Mouse (Mus musculus) embryonic stem cell, embryonic (primary cell): ENCODE data around the gene Usp7.

Experiments used
- CTCF ChIA-PET, 4 experiments: fragments of 300-600 bp in 2 of 4; fragments of 350-600 bp in 2 of 4; sonication (Branson Sonifier 250); formaldehyde crosslinking; loops; one replicate each; lab custom pipeline; 2022; ENCODE audit warnings: inconsistent platforms in 2 of 4; lab: Charles Lee
- POLR2A ChIA-PET, 4 experiments: fragments of 300-600 bp in 2 of 4; fragments of 350-600 bp in 2 of 4; sonication (Branson Sonifier 250); formaldehyde crosslinking; loops; one replicate each; lab custom pipeline; 2022; ENCODE audit warnings: antibody characterized with exemption in 4 of 4, inconsistent platforms in 1 of 4; lab: Charles Lee

The Usp7 gene

DNA sequence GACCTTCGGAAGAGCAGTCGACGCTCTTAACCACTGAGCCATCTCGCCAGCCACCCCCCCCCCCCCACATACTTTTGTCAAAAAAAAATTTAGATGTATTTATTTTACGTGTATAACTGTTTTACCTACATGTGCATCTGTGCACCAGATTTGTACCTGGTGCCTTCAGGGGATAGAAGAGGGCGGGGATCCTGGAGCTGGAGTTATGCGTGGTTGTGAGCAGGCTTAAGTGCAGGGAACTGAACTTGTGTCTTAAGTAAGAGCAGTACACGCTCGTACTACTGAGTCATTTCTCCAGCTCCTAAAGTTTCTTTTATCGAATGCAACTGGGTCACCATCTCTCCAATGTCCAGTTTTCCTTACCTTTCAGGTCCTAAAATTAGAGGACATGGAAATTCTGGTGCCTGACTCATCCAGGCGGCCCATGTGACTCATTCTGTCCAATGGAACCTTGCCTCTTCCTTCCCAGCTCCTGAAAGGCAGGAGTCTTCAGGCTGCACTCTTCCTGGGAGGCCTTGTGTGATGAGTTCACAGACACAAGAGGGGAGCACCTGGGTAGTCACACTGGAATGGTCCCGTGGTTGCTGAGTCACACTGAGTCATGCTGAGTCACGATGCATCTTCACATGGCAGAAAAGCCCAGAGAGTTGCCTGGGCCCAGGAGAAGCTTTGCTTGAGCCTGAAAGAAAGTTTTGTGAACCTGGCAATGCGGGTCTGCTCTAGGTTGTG lies 18.5 kb upstream of the Usp7 start:
- ChIA-PET POLR2A (interaction anchor here (0.6 to 58.4 kb wide), 75 partner anchors 9 to 340 kb away, joined by 3 to 2058 read pairs (median 4); partner anchors contain the start of genes Carhsp1 (in 3 of the 4), Mettl22 (in 1 of the 4) and Usp7 (in 1 of the 4)), CTCF (interaction anchor here (0.6 to 1.4 kb wide), 11 partner anchors 13 to 1743 kb away, joined by 3 to 15 read pairs (median 4); no protein-coding TSS in a partner anchor)

DNA sequence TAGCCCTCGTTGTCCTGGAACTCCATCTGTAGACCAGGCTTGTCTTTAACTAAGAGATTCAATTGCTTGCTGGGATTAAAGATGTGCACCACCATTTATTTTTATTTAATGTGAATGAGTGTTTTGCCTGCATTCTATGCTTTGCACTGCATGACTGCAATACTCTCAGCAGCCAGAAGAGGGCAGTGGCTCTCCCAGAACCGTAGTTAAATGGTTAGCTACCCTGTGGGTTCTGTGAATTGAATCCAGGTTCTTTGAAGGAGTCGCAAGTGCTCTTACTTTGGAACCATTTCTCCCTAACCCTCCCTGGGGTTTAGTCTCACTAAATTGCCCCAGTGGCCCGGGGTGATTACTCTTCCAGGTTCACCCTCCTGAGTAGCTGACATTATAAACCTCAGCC lies 14.6 kb upstream of the Usp7 start:
- ChIA-PET POLR2A (interaction anchor here (0.6 to 58.4 kb wide), 44 partner anchors 8 to 1421 kb away, joined by 3 to 2058 read pairs (median 4); partner anchors contain the start of gene Usp7 (in 2 of the 4)), CTCF (interaction anchor here (0.6 to 4.0 kb wide), 42 partner anchors 9 to 1896 kb away, joined by 3 to 23 read pairs (median 4); no protein-coding TSS in a partner anchor)

DNA sequence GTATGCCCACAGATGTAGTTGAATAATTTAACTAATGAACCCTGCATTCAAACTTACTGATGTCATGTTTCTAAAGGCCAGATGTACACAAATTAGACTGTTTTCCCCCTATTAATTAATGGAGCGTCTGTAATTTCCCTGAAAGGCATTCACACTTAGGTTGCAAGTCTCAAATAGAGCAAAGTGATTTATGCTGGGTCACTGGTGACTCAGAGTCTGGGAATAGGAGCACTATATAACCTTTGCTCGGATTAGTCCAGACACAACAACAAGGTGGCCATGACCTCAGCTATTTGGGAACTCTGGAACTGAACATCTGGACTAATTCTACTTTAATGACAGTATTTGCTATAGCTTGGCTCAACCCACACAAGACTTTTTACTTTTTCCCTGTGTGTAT lies 3.8 kb upstream of the Usp7 start:
- ChIA-PET CTCF (interaction anchor here in 2 of 4 experiments (0.6 to 1.4 kb wide), 3 partner anchors 10 to 109 kb away, joined by 4 to 7 read pairs (median 6); no protein-coding TSS in a partner anchor), POLR2A (interaction anchor here in 2 of 4 experiments (0.5 to 59.2 kb wide), 8 partner anchors 6 to 35 kb away, joined by 3 to 2058 read pairs (median 4); partner anchors contain the start of gene Usp7 (in 1 of the 2))

DNA sequence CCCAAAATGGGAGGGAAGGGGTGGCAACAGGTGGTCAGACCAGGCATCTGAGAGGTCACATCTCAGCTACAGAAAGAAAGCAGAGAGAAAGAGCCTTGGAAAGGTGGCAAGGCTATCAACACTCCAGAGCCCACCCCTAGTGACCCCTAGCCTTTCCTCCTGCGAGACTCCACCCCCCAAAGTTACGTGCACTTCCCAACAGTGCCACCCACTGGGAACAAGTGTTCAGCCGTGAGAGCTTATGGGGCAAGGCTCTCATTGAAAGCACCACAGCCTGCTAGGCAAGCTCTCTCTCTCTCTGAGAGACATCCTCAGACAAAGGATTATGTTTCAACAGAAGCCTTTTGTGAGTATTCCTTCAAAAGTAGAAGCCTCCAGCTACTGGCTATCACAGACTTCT lies 2.8 kb upstream of the Usp7 start:
- CTCF ChIA-PET = interaction anchor here (0.5 to 1.6 kb wide), 19 partner anchors 10 to 123 kb away, joined by 3 to 11 read pairs (median 4); partner anchors contain the start of gene Carhsp1 (in 1 of the 4)
- POLR2A ChIA-PET = interaction anchor here (0.6 to 59.2 kb wide), 29 partner anchors 5 to 1061 kb away, joined by 3 to 2058 read pairs (median 3); partner anchors contain the start of genes Carhsp1 (in 1 of the 4) and Usp7 (in 1 of the 4)

DNA sequence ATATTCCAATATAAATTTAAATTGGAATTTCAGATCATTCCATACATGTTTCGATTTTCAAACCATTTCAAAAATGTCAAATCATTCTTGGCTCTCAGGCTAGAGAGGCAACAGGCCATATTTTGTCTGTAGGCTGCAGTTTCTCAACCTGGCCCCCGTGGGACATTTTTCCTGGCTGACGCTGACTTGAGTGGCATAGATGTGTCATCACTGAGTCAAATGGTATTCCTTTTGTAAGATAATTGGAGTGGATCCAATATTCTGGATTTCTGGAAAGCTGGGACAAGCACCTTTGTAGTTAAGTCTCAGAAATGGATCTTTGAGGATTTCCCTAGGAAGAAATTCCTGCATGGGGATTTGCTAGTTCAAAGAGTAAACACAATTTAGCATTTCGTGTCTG lies 1.2 kb downstream of the Usp7 start:
- POLR2A ChIA-PET = interaction anchor here (0.7 to 59.2 kb wide), 15 partner anchors 1 to 120 kb away, joined by 3 to 2058 read pairs (median 4); partner anchors contain the start of gene Usp7 (in 1 of the 4)
- CTCF ChIA-PET = no interaction called here

DNA sequence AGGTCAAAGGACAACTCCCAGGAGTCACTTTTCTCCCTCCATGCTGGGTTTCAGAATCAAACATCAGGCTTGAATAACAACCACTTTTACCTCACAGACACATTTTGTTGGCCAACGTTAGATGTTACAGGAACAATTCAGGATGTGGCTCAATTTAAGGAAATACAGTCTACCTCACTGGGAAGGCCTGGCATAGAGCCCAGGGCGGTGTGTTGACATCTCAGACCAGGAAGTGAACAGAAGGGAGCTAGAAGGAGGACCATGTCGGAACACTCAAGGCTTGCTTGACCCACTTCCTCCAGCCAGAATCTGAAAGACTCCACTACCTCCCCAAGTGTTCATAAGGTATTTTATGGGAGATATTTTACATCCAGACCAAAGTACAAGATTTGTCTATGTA lies 7.4 kb downstream of the Usp7 start:
- CTCF ChIA-PET = no interaction called here
- POLR2A ChIA-PET = interaction anchor here in 2 of 4 experiments (1.2 to 59.2 kb wide), 7 partner anchors 5 to 80 kb away, joined by 4 to 2058 read pairs (median 18); partner anchors contain the start of gene Usp7 (in 1 of the 2)

DNA sequence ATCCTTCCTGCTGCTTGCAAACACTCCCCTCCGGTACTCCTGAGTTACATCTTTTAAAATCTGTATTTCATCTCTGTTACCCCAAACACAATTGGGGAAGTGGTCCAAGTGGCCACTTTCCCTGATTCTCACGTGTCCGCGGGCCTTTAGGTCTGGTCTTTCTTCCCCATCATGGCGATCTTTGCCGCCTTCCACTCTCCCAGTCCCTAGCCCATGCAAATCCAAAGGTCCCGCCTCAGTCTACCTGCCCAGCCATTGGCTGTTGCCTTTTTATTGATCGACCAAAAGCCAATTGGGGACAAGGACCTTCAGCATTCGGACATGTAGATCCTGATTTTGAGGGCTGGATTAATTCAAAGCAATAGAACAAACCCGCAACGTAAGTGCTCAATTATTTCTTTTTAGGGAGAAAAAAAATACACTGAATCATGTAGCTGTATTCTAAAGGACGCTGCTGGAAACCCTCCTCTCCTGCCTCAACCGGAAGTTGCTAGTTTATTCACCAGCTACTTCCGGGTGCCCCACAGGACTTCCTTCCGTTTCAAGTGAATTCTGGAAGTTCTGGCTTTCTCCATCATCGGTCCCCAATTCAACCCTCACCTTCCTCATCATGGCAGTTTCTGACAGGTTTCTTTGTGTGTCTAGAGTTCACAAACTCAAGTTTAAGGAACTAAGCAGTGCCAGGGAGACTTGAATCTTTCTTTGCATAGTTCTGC lies 8.8 kb downstream of the Usp7 start:
- ChIA-PET CTCF (interaction anchor here in 2 of 4 experiments (0.6 to 1.3 kb wide), 6 partner anchors 11 to 26 kb away, joined by 3 to 8 read pairs (median 5); no protein-coding TSS in a partner anchor), POLR2A (interaction anchor here (0.7 to 59.2 kb wide), 31 partner anchors 7 to 122 kb away, joined by 3 to 2058 read pairs (median 6); partner anchors contain the start of gene Usp7 (in 2 of the 4))

DNA sequence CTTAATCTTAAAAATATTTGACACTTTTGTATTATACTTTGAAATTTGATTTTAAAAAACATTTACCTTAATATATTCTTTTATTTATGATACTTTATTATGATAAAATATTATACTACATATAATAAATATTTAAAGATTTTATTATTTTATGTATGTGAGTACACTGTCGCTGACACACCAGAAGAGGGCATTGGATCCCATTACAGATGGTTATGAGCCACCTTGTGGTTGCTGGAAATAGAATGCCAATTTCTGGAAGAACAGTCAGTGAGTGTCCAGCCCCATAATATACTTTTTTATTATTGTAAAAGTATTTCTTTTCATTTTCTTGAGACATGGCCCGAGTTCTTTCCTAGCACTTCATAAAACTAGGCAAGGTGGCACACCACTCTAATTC lies 10.4 kb downstream of the Usp7 start:
- POLR2A ChIA-PET = interaction anchor here (0.6 to 59.2 kb wide), 15 partner anchors 8 to 114 kb away, joined by 3 to 2058 read pairs (median 6); partner anchors contain the start of gene Usp7 (in 2 of the 4)

DNA sequence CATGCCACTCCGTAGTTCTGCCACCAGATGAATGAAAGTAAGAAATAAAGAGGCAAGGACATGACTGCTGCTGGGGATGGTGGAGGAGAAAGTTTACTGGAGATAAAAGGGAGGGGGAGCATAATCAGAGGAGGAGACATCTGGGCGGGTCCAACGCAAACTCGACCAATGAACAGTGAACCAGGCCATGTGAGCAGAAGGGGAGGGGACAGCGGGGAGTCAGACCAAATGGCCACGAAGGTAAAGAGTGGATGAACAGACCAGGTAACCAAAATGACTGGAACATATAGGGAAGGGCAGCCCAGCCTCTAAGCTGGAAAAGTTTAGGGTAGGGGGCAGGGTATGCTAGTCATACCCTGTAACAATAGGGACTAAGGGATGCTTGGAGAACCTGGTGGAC lies 10.9 kb downstream of the Usp7 start:
- CTCF ChIA-PET = interaction anchor here in 2 of 4 experiments (0.9 to 1.6 kb wide), 4 partner anchors 10 to 26 kb away, joined by 3 to 13 read pairs (median 5); no protein-coding TSS in a partner anchor
- POLR2A ChIA-PET = interaction anchor here (0.6 to 59.2 kb wide), 24 partner anchors 7 to 204 kb away, joined by 3 to 2058 read pairs (median 4); partner anchors contain the start of genes Usp7 (in 2 of the 4) and Carhsp1 (in 1 of the 4)

More for the DNA sequence above, 10.4 kb downstream of the Usp7 start:
- CTCF ChIA-PET = interaction anchor here in 1 of 4 experiments (1.3 to 1.6 kb wide), 3 partner anchors 11 to 13 kb away, joined by 6 to 13 read pairs (median 7); no protein-coding TSS in a partner anchor

DNA sequence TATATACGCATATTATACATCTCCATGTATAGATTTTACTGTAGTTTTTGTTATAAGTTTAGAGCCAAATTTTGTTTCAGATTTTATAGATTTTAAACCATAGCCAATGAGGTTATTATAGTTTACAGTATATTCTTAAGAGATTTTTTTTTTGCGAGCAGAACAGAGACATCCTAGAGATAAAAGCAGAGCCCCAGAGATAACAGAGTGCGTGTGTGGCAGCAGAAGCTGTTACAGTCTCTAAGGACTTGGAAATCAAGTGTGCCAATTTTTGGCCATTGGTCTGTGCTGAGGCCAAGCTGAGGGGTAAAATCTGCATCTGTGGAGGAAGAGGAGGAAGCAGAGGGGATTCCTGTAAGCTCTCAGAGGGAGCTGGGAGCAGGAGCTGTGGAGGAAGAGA lies 11.9 kb downstream of the Usp7 start:
- ChIA-PET CTCF (interaction anchor here in 3 of 4 experiments (0.7 to 1.6 kb wide), 5 partner anchors 9 to 27 kb away, joined by 3 to 13 read pairs (median 4); no protein-coding TSS in a partner anchor), POLR2A (interaction anchor here (0.6 to 59.2 kb wide), 29 partner anchors 1 to 124 kb away, joined by 3 to 2058 read pairs (median 4); partner anchors contain the start of genes Usp7 (in 2 of the 4) and Carhsp1 (in 1 of the 4))

DNA sequence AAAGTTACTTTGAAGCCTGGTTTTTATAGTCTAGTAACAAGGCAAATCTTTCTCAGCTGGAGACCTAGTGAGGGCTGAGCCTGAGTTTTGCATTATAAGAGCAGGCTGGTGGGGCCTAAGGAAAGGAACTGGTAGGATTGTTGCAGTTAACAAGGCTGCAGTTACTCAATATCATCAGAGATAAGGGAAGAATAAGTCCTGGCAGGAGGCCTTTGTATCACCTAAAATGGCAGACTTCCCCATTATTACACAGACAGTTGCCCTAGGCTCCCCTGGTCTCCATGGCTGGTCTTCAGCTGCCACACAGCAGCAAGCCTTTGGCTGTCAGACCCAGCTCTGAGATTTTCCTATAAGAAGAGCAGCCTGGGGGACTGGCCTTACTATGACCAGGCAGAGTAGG lies 13.4 kb downstream of the Usp7 start:
- CTCF ChIA-PET = interaction anchor here (0.6 to 1.7 kb wide), 7 partner anchors 8 to 360 kb away, joined by 3 to 7 read pairs (median 4); no protein-coding TSS in a partner anchor
- POLR2A ChIA-PET = interaction anchor here (0.7 to 59.2 kb wide), 46 partner anchors 1 to 109 kb away, joined by 3 to 2058 read pairs (median 4); partner anchors contain the start of genes Carhsp1 (in 2 of the 4) and Usp7 (in 2 of the 4)

DNA sequence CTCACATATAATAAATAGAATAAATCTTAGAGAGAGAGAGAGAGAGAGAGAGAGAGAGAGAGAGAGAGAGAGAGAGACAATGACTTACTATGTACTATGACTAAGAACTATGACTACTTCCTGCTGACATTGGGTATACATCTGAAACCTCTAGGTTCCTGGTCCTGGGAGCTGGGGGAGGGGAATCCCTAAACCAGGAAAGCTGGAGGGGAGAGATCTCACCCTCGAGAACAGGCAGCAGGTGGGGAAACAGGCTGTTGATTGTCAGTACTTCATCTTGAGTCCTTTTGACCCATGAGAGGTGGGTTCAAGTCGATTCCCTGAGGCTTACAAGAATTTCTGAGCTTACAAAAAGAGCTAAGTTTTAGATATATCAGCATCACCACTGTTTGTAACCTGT lies 14.9 kb downstream of the Usp7 start:
- ChIA-PET CTCF (interaction anchor here in 2 of 4 experiments (0.6 to 1.8 kb wide), 3 partner anchors 8 to 55 kb away, joined by 3 to 5 read pairs (median 5); no protein-coding TSS in a partner anchor), POLR2A (interaction anchor here (0.6 to 59.2 kb wide), 22 partner anchors 2 to 359 kb away, joined by 3 to 2058 read pairs (median 9); partner anchors contain the start of gene Usp7 (in 1 of the 4))

DNA sequence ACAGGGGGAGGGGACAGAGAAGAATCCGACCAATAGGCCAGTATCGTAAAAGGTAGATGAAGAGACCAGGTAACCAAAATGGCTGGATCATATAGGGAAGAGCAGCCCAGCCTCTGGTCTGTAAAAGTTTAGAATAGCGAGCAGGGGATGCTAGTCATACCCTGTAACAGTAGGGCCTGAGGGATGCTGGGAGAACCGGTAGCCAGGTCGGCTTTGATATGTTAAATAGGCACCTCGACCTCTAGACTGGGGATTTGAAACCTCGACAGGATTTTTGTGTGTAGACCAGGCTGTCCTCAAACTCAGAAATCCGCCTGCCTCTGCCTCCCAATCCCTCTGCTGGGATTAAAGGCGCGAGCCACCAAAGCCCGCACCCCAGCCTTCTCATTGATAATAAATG lies 15.5 kb downstream of the Usp7 start:
- POLR2A ChIA-PET = interaction anchor here (0.9 to 59.2 kb wide), 13 partner anchors 3 to 70 kb away, joined by 3 to 2058 read pairs (median 23); partner anchors contain the start of gene Usp7 (in 1 of the 4)
- CTCF ChIA-PET = interaction anchor here in 2 of 4 experiments (1.0 to 1.8 kb wide), 2 partner anchors 8 kb away, joined by 5 read pairs; no protein-coding TSS in a partner anchor

DNA sequence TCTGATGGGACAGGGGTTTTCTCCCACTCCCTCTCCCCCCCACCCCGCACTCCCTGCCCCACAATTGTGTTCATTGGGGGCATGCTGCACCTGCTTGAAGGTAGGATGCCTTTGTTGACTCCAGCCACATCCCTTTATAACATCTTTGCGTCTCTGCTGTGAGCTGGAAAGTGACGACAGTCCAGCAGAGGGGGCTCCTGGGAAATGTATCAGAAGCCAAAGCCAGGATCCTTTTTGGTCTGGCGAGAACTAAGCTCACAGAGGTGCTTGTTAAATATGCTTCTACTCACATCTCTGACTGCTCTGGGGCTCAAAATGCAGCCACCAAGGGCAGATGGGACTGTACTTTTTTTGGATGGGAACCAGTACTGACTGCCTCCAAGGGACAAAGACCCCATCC lies 21.0 kb downstream of the Usp7 start:
- CTCF ChIA-PET = interaction anchor here in 3 of 4 experiments (0.5 to 1.7 kb wide), 24 partner anchors 8 to 1630 kb away, joined by 3 to 13 read pairs (median 3); no protein-coding TSS in a partner anchor
- POLR2A ChIA-PET = interaction anchor here (0.6 to 59.2 kb wide), 58 partner anchors 1 to 358 kb away, joined by 3 to 2058 read pairs (median 4); partner anchors contain the start of gene Usp7 (in 1 of the 4)

DNA sequence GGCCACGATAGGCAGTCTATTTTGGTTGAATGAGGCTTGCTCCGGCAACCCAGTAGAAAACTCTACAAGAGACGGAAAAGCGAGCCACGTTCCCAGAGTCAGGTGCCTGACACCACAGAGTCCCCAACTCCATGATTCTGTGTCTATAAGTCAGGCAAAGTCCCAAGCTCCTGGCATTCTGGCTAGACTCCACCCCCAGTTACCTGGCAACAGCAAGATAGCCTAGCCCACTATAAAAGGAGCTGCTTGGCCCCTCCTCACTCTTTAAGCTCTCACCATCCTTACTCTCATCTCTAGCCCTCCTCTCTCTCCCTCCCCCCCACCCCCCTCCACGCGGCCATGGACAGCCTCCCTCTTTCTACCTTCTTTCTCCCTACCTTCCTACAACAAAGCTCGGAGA lies 21.8 kb downstream of the Usp7 start:
- ChIA-PET CTCF (interaction anchor here (0.6 to 2.4 kb wide), 21 partner anchors 9 to 116 kb away, joined by 3 to 15 read pairs (median 4); no protein-coding TSS in a partner anchor), POLR2A (interaction anchor here (0.6 to 59.2 kb wide), 57 partner anchors 0 to 472 kb away, joined by 3 to 2058 read pairs (median 5); partner anchors contain the start of genes Usp7 (in 2 of the 4) and Carhsp1 (in 1 of the 4))

DNA sequence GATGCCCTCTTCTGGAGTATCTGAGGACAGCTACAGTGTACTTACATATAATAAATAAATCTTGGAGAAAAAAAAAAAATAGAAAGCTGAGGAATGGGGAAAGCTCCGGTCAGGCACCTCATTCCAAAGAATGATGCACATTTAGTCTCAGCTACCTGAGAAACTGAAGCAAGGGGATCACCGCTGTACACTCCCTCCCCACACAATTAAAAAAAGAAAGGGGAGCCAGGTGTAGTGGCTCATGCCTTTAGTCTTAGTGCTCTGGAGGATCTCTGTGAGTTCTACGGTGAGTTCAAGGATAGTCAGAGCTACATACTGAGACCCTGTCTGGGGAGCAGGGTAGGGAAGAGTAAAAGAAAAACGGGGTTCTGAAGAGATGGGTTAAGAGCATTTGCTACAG lies 22.6 kb downstream of the Usp7 start:
- ChIA-PET POLR2A (interaction anchor here (0.5 to 59.2 kb wide), 59 partner anchors 5 to 358 kb away, joined by 3 to 2058 read pairs (median 5); partner anchors contain the start of genes Carhsp1 (in 3 of the 4) and Usp7 (in 2 of the 4)), CTCF (interaction anchor here (0.6 to 2.7 kb wide), 66 partner anchors 8 to 1544 kb away, joined by 3 to 38 read pairs (median 5); partner anchors contain the start of genes Carhsp1 (in 1 of the 4) and Emp2 (in 1 of the 4))
